36 mouse cellular contexts compared by ENCODE assay signal in genomic region chr9:44992271-44992670, GRCm38 (mm10). TPM values are rescaled to one million over a fixed set of nuclear protein-coding genes. Genes with fewer than 3 reads are reported as not detected.
DNase-seq lines count a peak whose midpoint lies in the region; ATAC-seq and TF ChIP-seq lines count a peak whose summit lies in the region.
"Had no signal": no experiment of that assay in that cellular context is flagged by ENCODE, and none has a peak within 500 bp of the region (broad histone marks: within the 10 kb centered on the region; RNA-seq: fewer than 3 reads in every experiment).

No protein-coding gene starts in this region.

- H3K27me3 ChIP-seq in heart, embryonic 10.5 days (ENCODE audit: insufficient read depth, poor library complexity, severe bottlenecking), result no peaks in the 10 kb centered on the region
- no peaks in the 10 kb centered on the region for H3K27me3 ChIP-seq in cerebellum, adult 2 months (ENCODE audit: control insufficient read depth, insufficient read depth, low read length)
- H3K27me3 ChIP-seq in intestine, postnatal 0 days (replicated peaks; ENCODE audit: control insufficient read depth, insufficient read depth, low read length), result no peaks in the 10 kb centered on the region
- H3K27me3 ChIP-seq: forebrain, embryonic 15.5 days; intestine, embryonic 15.5 days; midbrain, embryonic 15.5 days had no signal

- H3K4me1 ChIP-seq in heart, embryonic 10.5 days, result no peaks in the 10 kb centered on the region
- H3K4me1 ChIP-seq in cerebellum, adult 2 months (ENCODE audit: control insufficient read depth, insufficient read depth, low read length), result no peaks in the 10 kb centered on the region
- H3K4me1 ChIP-seq in intestine, postnatal 0 days (replicated peaks; ENCODE audit: control insufficient read depth, insufficient read depth, low read length), result no peaks in the 10 kb centered on the region
- H3K4me1 ChIP-seq: forebrain, embryonic 15.5 days; heart, embryonic 13.5 days; intestine, embryonic 15.5 days; midbrain, embryonic 10.5 days; midbrain, embryonic 15.5 days; neural tube, embryonic 15.5 days had no signal

- ATAC-seq in intestine, postnatal 0 days, result no peak
- ATAC-seq: forebrain, embryonic 15.5 days; hindbrain, embryonic 16.5 days; intestine, embryonic 15.5 days; midbrain, embryonic 15.5 days had no signal

- peak; percentile 13 for DNase-seq in heart, embryonic 10.5 days (ENCODE audit: low spot score)
- no peak for DNase-seq in heart, postnatal 4 days
- DNase-seq in NIH3T3 (ENCODE audit: low read depth), result peak; percentile 8
- peak; percentile 59 to 78 for DNase-seq in cerebellum, adult 2 months
- peak; percentile 91 to 92 for DNase-seq in cerebellum, postnatal 14 days
- no peak for DNase-seq in adrenal gland, postnatal 14 days
- no peak for DNase-seq in thymus, postnatal 0 days (ENCODE audit: low spot score)
- DNase-seq: adrenal gland, postnatal 25 days; gastrocnemius, adult 2 months; heart, adult 2 months; heart, postnatal 10 days; kidney, adult 9 months; kidney, postnatal 10 days; layer of hippocampus, postnatal 36 days; liver; lung, adult 2 months; lung, postnatal 10 days; retina, postnatal 1 day; right cerebral cortex, postnatal 14 days; thymus, adult 18-20 months had no signal

- H3K9me3 ChIP-seq in heart, embryonic 10.5 days, result no peaks in the 10 kb centered on the region
- H3K9me3 ChIP-seq in intestine, postnatal 0 days (ENCODE audit: control insufficient read depth), result no peaks in the 10 kb centered on the region
- H3K9me3 ChIP-seq: forebrain, embryonic 15.5 days; heart, embryonic 13.5 days; intestine, embryonic 15.5 days; midbrain, embryonic 10.5 days; midbrain, embryonic 15.5 days; neural tube, embryonic 15.5 days had no signal

- H3K4me2 ChIP-seq in intestine, postnatal 0 days (replicated peaks; ENCODE audit: low read depth), result no peak overlapping the region
- H3K4me2 ChIP-seq: forebrain, embryonic 15.5 days; heart, embryonic 13.5 days; intestine, embryonic 15.5 days; midbrain, embryonic 15.5 days; neural tube, embryonic 15.5 days had no signal

- H3K4me3 ChIP-seq in heart, embryonic 10.5 days, result no peak overlapping the region
- H3K4me3 ChIP-seq in cerebellum, adult 2 months (replicated peaks; ENCODE audit: insufficient read depth, low read depth, low read length), result no peak overlapping the region
- no peak overlapping the region for H3K4me3 ChIP-seq in intestine, postnatal 0 days (ENCODE audit: low read depth, low read length)
- H3K4me3 ChIP-seq: forebrain, embryonic 15.5 days; gastrocnemius, adult 2 months; heart, adult 2 months; heart, embryonic 13.5 days; intestine, embryonic 15.5 days; midbrain, embryonic 10.5 days; midbrain, embryonic 15.5 days; neural tube, embryonic 15.5 days had no signal

- no peak overlapping the region for H3K9ac ChIP-seq in intestine, postnatal 0 days (ENCODE audit: low read depth, low read length)
- H3K9ac ChIP-seq: forebrain, embryonic 15.5 days; heart, embryonic 13.5 days; intestine, embryonic 15.5 days; liver, embryonic 14.5 days; midbrain, embryonic 15.5 days; neural tube, embryonic 15.5 days had no signal

- no peak for TF ChIP-seq CTCF in cerebellum, adult 2 months (IDR thresholded peaks at IDR 0.05; ENCODE audit: borderline replicate concordance, insufficient read depth, low read depth, low read length)
- TF ChIP-seq CTCF in intestine, postnatal 0 days (IDR thresholded peaks at IDR 0.05; ENCODE audit: low read depth), result no peak

- no peak for TF ChIP-seq POLR2A in cerebellum, adult 2 months (IDR thresholded peaks at IDR 0.05; ENCODE audit: borderline replicate concordance, insufficient read depth, low read length)

- H3K36me3 ChIP-seq in heart, embryonic 10.5 days, result no peaks in the 10 kb centered on the region
- no peaks in the 10 kb centered on the region for H3K36me3 ChIP-seq in intestine, postnatal 0 days (ENCODE audit: control insufficient read depth, insufficient read depth)
- H3K36me3 ChIP-seq: forebrain, embryonic 15.5 days; heart, embryonic 13.5 days; intestine, embryonic 15.5 days; midbrain, embryonic 10.5 days; midbrain, embryonic 15.5 days; neural tube, embryonic 15.5 days had no signal

- no peak overlapping the region for H3K27ac ChIP-seq in heart, embryonic 10.5 days
- no peak overlapping the region for H3K27ac ChIP-seq in cerebellum, adult 2 months (ENCODE audit: insufficient read depth, low read length)
- no peak overlapping the region for H3K27ac ChIP-seq in intestine, postnatal 0 days (ENCODE audit: low read depth, low read length)
- H3K27ac ChIP-seq: forebrain, embryonic 15.5 days; gastrocnemius, adult 2 months; heart, adult 2 months; heart, embryonic 13.5 days; intestine, embryonic 15.5 days; liver, embryonic 14.5 days; midbrain, embryonic 10.5 days; midbrain, embryonic 15.5 days; neural tube, embryonic 15.5 days; stomach, postnatal 0 days had no signal

RNA-seq across cellular contexts. Expression of gene Cd3d, which starts 10.7 kb away (rescaled TPM):
- polyA plus RNA-seq in heart, embryonic 10.5 days (2016; fragmentation: Nextera tagmentation; extraction: Ambion mirVana), result not detected in 2 replicates
- total RNA-seq in heart, postnatal 4 days (2021), result under 1 TPM in 1 of 2 experiments, not detected in 1; 0.36 TPM
- polyA plus RNA-seq in cerebellum, adult 2 months (2012; rRNA removed), result 0.08 and 0.10 TPM in 2 replicates
- 1.5 and 12.5 TPM in 2 replicates for total RNA-seq in adrenal gland, postnatal 14 days (2021)
- polyA plus RNA-seq in intestine, postnatal 0 days (2015; fragmentation: Nextera tagmentation; extraction: Ambion mirVana), result 0.51 and 0.95 TPM in 2 replicates
- 485 and 511 TPM in 2 replicates for polyA plus RNA-seq in thymus, postnatal 0 days (2015; fragmentation: Nextera tagmentation; extraction: Ambion mirVana)
- total RNA-seq: adrenal gland, postnatal 25 days; gastrocnemius, adult 2 months; layer of hippocampus, postnatal 36 days; left cerebral cortex, postnatal 10 days had no signal
- polyA plus RNA-seq: brain, embryonic 14.5 days; embryonic facial prominence, embryonic 11.5 days; forebrain, embryonic 15.5 days; hindbrain, embryonic 11.5 days; hindbrain, embryonic 16.5 days; intestine, embryonic 15.5 days; limb, embryonic 11.5 days; midbrain, embryonic 10.5 days; midbrain, embryonic 15.5 days; neural tube, embryonic 15.5 days had no signal

RNA-seq across cellular contexts. Expression of gene Cd3g, which starts 12.0 kb away (rescaled TPM):
- not detected in 2 replicates for polyA plus RNA-seq in heart, embryonic 10.5 days (2016; fragmentation: Nextera tagmentation; extraction: Ambion mirVana)
- under 1 TPM; 0.43 to 0.48 TPM for total RNA-seq in heart, postnatal 4 days (2021)
- polyA plus RNA-seq in cerebellum, adult 2 months (2012; rRNA removed), result not detected in 2 replicates
- total RNA-seq in adrenal gland, postnatal 14 days (2021), result 2.2 and 14.5 TPM in 2 replicates
- 0.61 and 0.78 TPM in 2 replicates for polyA plus RNA-seq in intestine, postnatal 0 days (2015; fragmentation: Nextera tagmentation; extraction: Ambion mirVana)
- 973 and 1,015 TPM in 2 replicates for polyA plus RNA-seq in thymus, postnatal 0 days (2015; fragmentation: Nextera tagmentation; extraction: Ambion mirVana)
- total RNA-seq: gastrocnemius, adult 2 months; layer of hippocampus, postnatal 36 days; left cerebral cortex, postnatal 10 days had no signal
- polyA plus RNA-seq: brain, embryonic 14.5 days; embryonic facial prominence, embryonic 11.5 days; forebrain, embryonic 15.5 days; frontal cortex, adult 2 months; hindbrain, embryonic 11.5 days; hindbrain, embryonic 16.5 days; midbrain, embryonic 10.5 days; midbrain, embryonic 15.5 days; neural tube, embryonic 15.5 days had no signal

RNA-seq across cellular contexts. Expression of gene Cd3e, which starts 17.2 kb away (rescaled TPM):
- polyA plus RNA-seq in heart, embryonic 10.5 days (2016; fragmentation: Nextera tagmentation; extraction: Ambion mirVana), result not detected in 2 replicates
- under 1 TPM; 0.81 to 0.88 TPM for total RNA-seq in heart, postnatal 4 days (2021)
- polyA plus RNA-seq in cerebellum, adult 2 months (2012; rRNA removed), result 0.05 and 0.27 TPM in 2 replicates
- total RNA-seq in adrenal gland, postnatal 14 days (2021), result 1.8 and 19.1 TPM in 2 replicates
- polyA plus RNA-seq in intestine, postnatal 0 days (2015; fragmentation: Nextera tagmentation; extraction: Ambion mirVana), result 0.37 and 0.74 TPM in 2 replicates
- 511 and 576 TPM in 2 replicates for polyA plus RNA-seq in thymus, postnatal 0 days (2015; fragmentation: Nextera tagmentation; extraction: Ambion mirVana)
- total RNA-seq: gastrocnemius, adult 2 months; layer of hippocampus, postnatal 36 days; left cerebral cortex, postnatal 10 days had no signal
- polyA plus RNA-seq: brain, embryonic 14.5 days; embryonic facial prominence, embryonic 11.5 days; forebrain, embryonic 15.5 days; hindbrain, embryonic 11.5 days; limb, embryonic 11.5 days; liver, embryonic 14.5 days; midbrain, embryonic 10.5 days; stomach, postnatal 0 days had no signal

RNA-seq across cellular contexts. Expression of gene Ube4a, which starts 26.9 kb away (rescaled TPM):
- polyA plus RNA-seq in heart, embryonic 10.5 days (2016; fragmentation: Nextera tagmentation; extraction: Ambion mirVana), result 17.8 and 20.9 TPM in 2 replicates
- total RNA-seq in heart, postnatal 4 days (2021), result 10 to 100 TPM; 33.9 to 41.6 TPM
- 34.7 and 37.4 TPM in 2 replicates for polyA plus RNA-seq in cerebellum, adult 2 months (2012; rRNA removed)
- total RNA-seq in adrenal gland, postnatal 14 days (2021), result 89.5 and 100 TPM in 2 replicates
- polyA plus RNA-seq in intestine, postnatal 0 days (2015; fragmentation: Nextera tagmentation; extraction: Ambion mirVana), result 12.7 and 12.9 TPM in 2 replicates
- polyA plus RNA-seq in thymus, postnatal 0 days (2015; fragmentation: Nextera tagmentation; extraction: Ambion mirVana), result 18.6 and 19.5 TPM in 2 replicates

RNA-seq across cellular contexts. Expression of gene Mpzl2, which starts 47.3 kb away (rescaled TPM):
- polyA plus RNA-seq in heart, embryonic 10.5 days (2016; fragmentation: Nextera tagmentation; extraction: Ambion mirVana), result 1.1 and 5.5 TPM in 2 replicates
- 1 to 10 TPM in 1 of 2 experiments, under 1 TPM in 1; 0.86 to 1.8 TPM for total RNA-seq in heart, postnatal 4 days (2021)
- polyA plus RNA-seq in cerebellum, adult 2 months (2012; rRNA removed), result 1.1 and 2.4 TPM in 2 replicates
- 13.0 and 15.3 TPM in 2 replicates for total RNA-seq in adrenal gland, postnatal 14 days (2021)
- polyA plus RNA-seq in intestine, postnatal 0 days (2015; fragmentation: Nextera tagmentation; extraction: Ambion mirVana), result 9.1 and 11.0 TPM in 2 replicates
- polyA plus RNA-seq in thymus, postnatal 0 days (2015; fragmentation: Nextera tagmentation; extraction: Ambion mirVana), result 5.9 and 7.4 TPM in 2 replicates

Comparison
In these comparisons a context has a peak if more than half of its experiments do, and no peak if none do; other contexts are left out.
1. DNase-seq: peak in heart, embryonic 10.5 days (single experiment), NIH3T3 (single experiment), cerebellum, adult 2 months (2 of 2) and cerebellum, postnatal 14 days (2 of 2); none in heart, postnatal 4 days (single experiment), adrenal gland, postnatal 14 days (single experiment) and thymus, postnatal 0 days (single experiment).
2. RNA of gene Cd3d, which starts 10.7 kb away (polyA plus RNA-seq): 485 to 511 TPM in thymus, postnatal 0 days; 0.51 to 0.95 TPM in intestine, postnatal 0 days, 0.08 to 0.10 TPM in cerebellum, adult 2 months and not detected in heart, embryonic 10.5 days; every median in the first group is over 100 times any median in the second.
3. RNA of gene Cd3g, which starts 12.0 kb away (polyA plus RNA-seq): 973 to 1,015 TPM in thymus, postnatal 0 days; 0.61 to 0.78 TPM in intestine, postnatal 0 days, not detected in cerebellum, adult 2 months and not detected in heart, embryonic 10.5 days; every median in the first group is over 100 times any median in the second.
4. RNA of gene Cd3e, which starts 17.2 kb away (polyA plus RNA-seq): 511 to 576 TPM in thymus, postnatal 0 days; 0.37 to 0.74 TPM in intestine, postnatal 0 days, 0.05 to 0.27 TPM in cerebellum, adult 2 months and not detected in heart, embryonic 10.5 days; every median in the first group is over 100 times any median in the second.